Mouse (Mus musculus) embryonic fibroblast, embryonic 13.5 days (primary cell): ENCODE data around the gene Msx2.

Experiments used
- CTCF ChIP-seq: IDR thresholded peaks from 2 replicates; pipeline ENCODE4 v1.5.1; 2011; ENCODE audit warnings: mild to moderate bottlenecking, control low read depth, low read length, moderate library complexity, borderline replicate concordance; ENCODE audit not compliant: insufficient read depth
- POLR2A ChIP-seq: IDR thresholded peaks from 2 replicates; pipeline ENCODE4 v1.6.1; 2011; ENCODE audit warnings: low read depth, mild to moderate bottlenecking, control low read depth, low read length, moderate library complexity

DNA sequence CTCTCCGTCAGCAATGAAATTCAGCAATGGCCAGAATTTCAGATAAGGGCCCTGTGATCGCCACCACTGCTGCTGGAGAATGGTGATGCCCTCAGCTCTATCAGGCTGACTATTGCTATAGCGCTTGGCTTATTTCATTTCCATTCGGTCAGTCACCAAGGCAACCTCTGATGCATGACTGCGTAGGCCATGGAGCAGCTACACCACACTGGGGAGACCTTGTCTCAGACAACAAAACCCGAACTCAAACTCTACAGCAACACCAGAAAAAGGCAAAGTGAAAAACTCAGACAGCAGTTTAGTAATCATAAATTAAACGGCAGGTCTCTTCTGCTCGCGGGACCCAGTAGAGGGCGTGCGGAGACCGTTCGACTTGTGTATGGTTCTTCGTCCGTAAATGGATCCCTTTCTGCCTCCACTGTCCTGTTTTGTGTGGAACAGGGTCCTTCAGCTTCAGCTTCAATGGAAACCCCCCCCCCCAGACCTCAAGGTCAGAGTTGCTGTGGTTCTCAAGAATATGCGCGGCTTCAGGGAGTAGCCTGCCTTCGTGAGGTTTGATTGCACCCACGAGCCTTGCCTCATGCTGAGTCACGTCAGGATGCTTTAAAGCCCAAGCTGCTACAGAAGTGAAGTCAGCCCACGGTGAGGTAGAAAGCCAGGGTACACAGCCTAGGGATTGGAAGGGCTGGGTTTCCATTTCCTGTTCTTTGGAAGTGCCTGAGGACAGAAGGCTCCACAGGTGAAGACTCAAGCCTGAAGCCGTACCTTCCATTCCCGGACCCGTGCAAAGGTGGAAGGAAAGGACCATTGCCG is 30.5 kb downstream of the Msx2 start:
- TF ChIP-seq POLR2A, result no peak
- peak; percentile 49; the same call in 1 of the 2 replicates for TF ChIP-seq CTCF
